Mouse (Mus musculus): ENCODE data around the gene Tulp1.
A peak's percentile ranks its signal among the peaks of the same experiment; 100 is the strongest.
"Not testable (repeated sequence)": the region's sequence is repeated elsewhere in the genome, so short reads cannot be mapped to it uniquely, and the experiment has no call there.

The Tulp1 gene

GRCm38 (mm10) chr17:28369056-28369455 is 4.0 kb upstream of the Tulp1 start:
- DNase-seq (ENCODE audit: low spot score in 2 of 2): no peak

GRCm38 (mm10) chr17:28368449-28368848 is 3.4 kb upstream of the Tulp1 start:
- DNase-seq (ENCODE audit: low spot score in 2 of 2): peak; percentile 82

- no peak for DNase-seq (ENCODE audit: low spot score in 2 of 2)
These were observed 1.5 kb downstream of the Tulp1 start for GRCm38 (mm10) chr17:28363507-28363906.

GRCm38 (mm10) chr17:28362653-28363292 is 2.2 kb downstream of the Tulp1 start:
- DNase-seq (ENCODE audit: low spot score in 2 of 2): no peak

- no peak for DNase-seq (ENCODE audit: low spot score in 2 of 2)
These were observed 2.9 kb downstream of the Tulp1 start for GRCm38 (mm10) chr17:28361921-28362652.

- no peak for DNase-seq (ENCODE audit: low spot score in 2 of 2)
These were observed 4.3 kb downstream of the Tulp1 start for GRCm38 (mm10) chr17:28360531-28361277.

- DNase-seq (ENCODE audit: low spot score in 2 of 2): not testable (repeated sequence)
These were observed 6.3 kb downstream of the Tulp1 start for GRCm38 (mm10) chr17:28358576-28359261.

- no peak for DNase-seq (ENCODE audit: low spot score in 2 of 2)
These were observed 9.2 kb downstream of the Tulp1 start for GRCm38 (mm10) chr17:28355871-28356270.

- no peak for DNase-seq (ENCODE audit: low spot score in 2 of 2)
These were observed 13.0 kb downstream of the Tulp1 start for GRCm38 (mm10) chr17:28352018-28352417.

- no peak for DNase-seq (ENCODE audit: low spot score in 2 of 2)
These were observed 13.6 kb downstream of the Tulp1 start for GRCm38 (mm10) chr17:28351353-28351890.

- peak; percentile 75 to 83 for DNase-seq (ENCODE audit: low spot score in 2 of 2)
These were observed 14.3 kb downstream of the Tulp1 start, which contains the start of gene Tead3 for GRCm38 (mm10) chr17:28350466-28351352. TSS of gene Tead3 (minus strand) at chr17:28350817.

- no peak for DNase-seq (ENCODE audit: low spot score in 2 of 2)
These were observed 15.0 kb downstream of the Tulp1 start for GRCm38 (mm10) chr17:28349901-28350465.

GRCm38 (mm10) chr17:28349264-28349880 is 15.7 kb downstream of the Tulp1 start:
- DNase-seq (ENCODE audit: low spot score in 2 of 2): peak; percentile 58 to 61

GRCm38 (mm10) chr17:28348211-28348610 is 16.8 kb downstream of the Tulp1 start:
- no peak for DNase-seq (ENCODE audit: low spot score in 2 of 2)

- DNase-seq (ENCODE audit: low spot score in 2 of 2): no peak
These were observed 17.7 kb downstream of the Tulp1 start for GRCm38 (mm10) chr17:28347327-28347726.

- no peak for DNase-seq (ENCODE audit: low spot score in 2 of 2)
These were observed 19.1 kb downstream of the Tulp1 start for GRCm38 (mm10) chr17:28345882-28346281.

GRCm38 (mm10) chr17:28345271-28345721 is 19.7 kb downstream of the Tulp1 start:
- DNase-seq (ENCODE audit: low spot score in 2 of 2): no peak

GRCm38 (mm10) chr17:28344670-28345069 is 20.4 kb downstream of the Tulp1 start:
- no peak for DNase-seq (ENCODE audit: low spot score in 2 of 2)

GRCm38 (mm10) chr17:28344050-28344607 is 20.9 kb downstream of the Tulp1 start:
- DNase-seq (ENCODE audit: low spot score in 2 of 2): no peak
